Mouse (Mus musculus): ENCODE measurements around the gene Acsm3. TPM values are rescaled to one million over a fixed set of nuclear protein-coding genes. Genes with fewer than 3 reads are reported as not detected.
A peak's percentile ranks its signal among the peaks of the same experiment; 100 is the strongest.
"Not testable (repeated sequence)": the region's sequence is repeated elsewhere in the genome, so short reads cannot be mapped to it uniquely, and the experiment has no call there.

Gene Acsm3
- polyA plus RNA-seq, 1 experiment from 2014 or later: 0.15 TPM

- Histone ChIP-seq H3K4me3 (ENCODE audit: control insufficient read depth in 1 of 2, insufficient read depth in 1 of 2, low read depth in 1 of 2, low read length in 2 of 2) (peak overlapping the region; percentile 34 to 39), H3K4me2 (ENCODE audit: low read length) (peak overlapping the region; percentile 61)
- not testable (repeated sequence) for H3K36me3 ChIP-seq (ENCODE audit: control insufficient read depth, insufficient read depth, low read length); H3K4me1 ChIP-seq (ENCODE audit: control insufficient read depth in 2 of 2, insufficient read depth in 2 of 2, low read length in 2 of 2); H3K27ac ChIP-seq (replicated peaks in 1 of 2; ENCODE audit: control insufficient read depth in 1 of 2, insufficient read depth in 1 of 2, low read depth in 2 of 2, low read length in 2 of 2); H3K27me3 ChIP-seq (ENCODE audit: control insufficient read depth, insufficient read depth, low read length); H3K9ac ChIP-seq (ENCODE audit: low read length); ATAC-seq (ENCODE audit: insufficient number of reproducible peaks, insufficient read depth, low FRiP score, low read depth); H3K9me3 ChIP-seq (ENCODE audit: control insufficient read depth, low read length)
- WGBS: 2% methylated on average over 24 of the region's 44 CpGs
Measured at GRCm38 (mm10) chr7:119739798-119740468, 20.8 kb upstream of the Acsm3 start.

GRCm38 (mm10) chr7:119744321-119744720 is 16.4 kb upstream of the Acsm3 start:
- H3K27me3 ChIP-seq (ENCODE audit: control insufficient read depth, insufficient read depth, low read length): no peaks in the 10 kb centered on the region; the same call in 1 of the 2 replicates
- peak overlapping the region in 1 of 2 experiments; percentile 18; a peak in 1 of 4 replicates for H3K4me3 ChIP-seq (ENCODE audit: control insufficient read depth in 1 of 2, insufficient read depth in 1 of 2, low read depth in 1 of 2, low read length in 2 of 2)
- peak overlapping the region; percentile 49 for H3K4me2 ChIP-seq (ENCODE audit: low read length)
- H3K36me3 ChIP-seq (ENCODE audit: control insufficient read depth, insufficient read depth, low read length): no peaks in the 10 kb centered on the region
- H3K4me1 ChIP-seq (ENCODE audit: control insufficient read depth in 2 of 2, insufficient read depth in 2 of 2, low read length in 2 of 2): no peaks in the 10 kb centered on the region
- H3K9me3 ChIP-seq (ENCODE audit: control insufficient read depth, low read length): no peaks in the 10 kb centered on the region
- ATAC-seq (ENCODE audit: insufficient number of reproducible peaks, insufficient read depth, low FRiP score, low read depth): no peak
- H3K9ac ChIP-seq (ENCODE audit: low read length): peak overlapping the region; percentile 38; the same call in 1 of the 2 replicates
- 10% methylated on average over 34 of the region's 34 CpGs for WGBS
- no peak overlapping the region for H3K27ac ChIP-seq (replicated peaks in 1 of 2; ENCODE audit: control insufficient read depth in 1 of 2, insufficient read depth in 1 of 2, low read depth in 2 of 2, low read length in 2 of 2)

GRCm38 (mm10) chr7:119745869-119746268 is 14.9 kb upstream of the Acsm3 start:
- H3K4me1 ChIP-seq (ENCODE audit: control insufficient read depth in 2 of 2, insufficient read depth in 2 of 2, low read length in 2 of 2): no peaks in the 10 kb centered on the region
- no peak overlapping the region for H3K27ac ChIP-seq (replicated peaks in 1 of 2; ENCODE audit: control insufficient read depth in 1 of 2, insufficient read depth in 1 of 2, low read depth in 2 of 2, low read length in 2 of 2)
- H3K36me3 ChIP-seq (ENCODE audit: control insufficient read depth, insufficient read depth, low read length): no peaks in the 10 kb centered on the region
- 71% methylated on average over 1 of the region's 1 CpGs for WGBS
- ATAC-seq (ENCODE audit: insufficient number of reproducible peaks, insufficient read depth, low FRiP score, low read depth): no peak
- no peak overlapping the region for H3K9ac ChIP-seq (ENCODE audit: low read length)
- no peak overlapping the region for H3K4me3 ChIP-seq (ENCODE audit: control insufficient read depth in 1 of 2, insufficient read depth in 1 of 2, low read depth in 1 of 2, low read length in 2 of 2)
- no peaks in the 10 kb centered on the region; the same call in 1 of the 2 replicates for H3K27me3 ChIP-seq (ENCODE audit: control insufficient read depth, insufficient read depth, low read length)
- H3K9me3 ChIP-seq (ENCODE audit: control insufficient read depth, low read length): no peaks in the 10 kb centered on the region
- no peak overlapping the region for H3K4me2 ChIP-seq (ENCODE audit: low read length)

GRCm38 (mm10) chr7:119748761-119749160 is 12.0 kb upstream of the Acsm3 start:
- no peaks in the 10 kb centered on the region; the same call in 1 of the 2 replicates for H3K27me3 ChIP-seq (ENCODE audit: control insufficient read depth, insufficient read depth, low read length)
- H3K27ac ChIP-seq (replicated peaks in 1 of 2; ENCODE audit: control insufficient read depth in 1 of 2, insufficient read depth in 1 of 2, low read depth in 2 of 2, low read length in 2 of 2): no peak overlapping the region
- H3K4me1 ChIP-seq (ENCODE audit: control insufficient read depth in 2 of 2, insufficient read depth in 2 of 2, low read length in 2 of 2): no peaks in the 10 kb centered on the region
- WGBS: 71% methylated on average over 1 of the region's 2 CpGs
- no peaks in the 10 kb centered on the region for H3K9me3 ChIP-seq (ENCODE audit: control insufficient read depth, low read length)
- no peaks in the 10 kb centered on the region for H3K36me3 ChIP-seq (ENCODE audit: control insufficient read depth, insufficient read depth, low read length)
- H3K4me2 ChIP-seq (ENCODE audit: low read length): no peak overlapping the region
- H3K9ac ChIP-seq (ENCODE audit: low read length): no peak overlapping the region
- no peak for ATAC-seq (ENCODE audit: insufficient number of reproducible peaks, insufficient read depth, low FRiP score, low read depth)
- H3K4me3 ChIP-seq (ENCODE audit: control insufficient read depth in 1 of 2, insufficient read depth in 1 of 2, low read depth in 1 of 2, low read length in 2 of 2): no peak overlapping the region

- 26% methylated on average over 2 of the region's 2 CpGs for WGBS
- ATAC-seq (ENCODE audit: insufficient number of reproducible peaks, insufficient read depth, low FRiP score, low read depth): no peak
- Histone ChIP-seq H3K4me2 (ENCODE audit: low read length) (no peak overlapping the region), H3K4me1 (ENCODE audit: control insufficient read depth in 2 of 2, insufficient read depth in 2 of 2, low read length in 2 of 2) (no peaks in the 10 kb centered on the region), H3K36me3 (ENCODE audit: control insufficient read depth, insufficient read depth, low read length) (no peaks in the 10 kb centered on the region), H3K9me3 (ENCODE audit: control insufficient read depth, low read length) (no peaks in the 10 kb centered on the region), H3K27me3 (ENCODE audit: control insufficient read depth, insufficient read depth, low read length) (no peaks in the 10 kb centered on the region), H3K4me3 (ENCODE audit: control insufficient read depth in 1 of 2, insufficient read depth in 1 of 2, low read depth in 1 of 2, low read length in 2 of 2) (no peak overlapping the region), H3K27ac (replicated peaks in 1 of 2; ENCODE audit: control insufficient read depth in 1 of 2, insufficient read depth in 1 of 2, low read depth in 2 of 2, low read length in 2 of 2) (no peak overlapping the region), H3K9ac (ENCODE audit: low read length) (no peak overlapping the region)
Measured at GRCm38 (mm10) chr7:119749942-119750341, 10.8 kb upstream of the Acsm3 start.

GRCm38 (mm10) chr7:119753696-119754095 is 7.0 kb upstream of the Acsm3 start:
- H3K4me2 ChIP-seq (ENCODE audit: low read length): no peak overlapping the region
- no peaks in the 10 kb centered on the region for H3K4me1 ChIP-seq (ENCODE audit: control insufficient read depth in 2 of 2, insufficient read depth in 2 of 2, low read length in 2 of 2)
- no peak overlapping the region for H3K9ac ChIP-seq (ENCODE audit: low read length)
- ATAC-seq (ENCODE audit: insufficient number of reproducible peaks, insufficient read depth, low FRiP score, low read depth): no peak
- H3K27ac ChIP-seq (replicated peaks in 1 of 2; ENCODE audit: control insufficient read depth in 1 of 2, insufficient read depth in 1 of 2, low read depth in 2 of 2, low read length in 2 of 2): no peak overlapping the region
- H3K4me3 ChIP-seq (ENCODE audit: control insufficient read depth in 1 of 2, insufficient read depth in 1 of 2, low read depth in 1 of 2, low read length in 2 of 2): no peak overlapping the region
- no peaks in the 10 kb centered on the region for H3K9me3 ChIP-seq (ENCODE audit: control insufficient read depth, low read length)
- WGBS: 91% methylated on average over 1 of the region's 1 CpGs
- H3K27me3 ChIP-seq (ENCODE audit: control insufficient read depth, insufficient read depth, low read length): no peaks in the 10 kb centered on the region
- no peaks in the 10 kb centered on the region for H3K36me3 ChIP-seq (ENCODE audit: control insufficient read depth, insufficient read depth, low read length)

- Histone ChIP-seq H3K27ac (replicated peaks in 1 of 2; ENCODE audit: control insufficient read depth in 1 of 2, insufficient read depth in 1 of 2, low read depth in 2 of 2, low read length in 2 of 2) (no peak overlapping the region), H3K4me1 (ENCODE audit: control insufficient read depth in 2 of 2, insufficient read depth in 2 of 2, low read length in 2 of 2) (no peaks in the 10 kb centered on the region), H3K27me3 (ENCODE audit: control insufficient read depth, insufficient read depth, low read length) (no peaks in the 10 kb centered on the region), H3K9me3 (ENCODE audit: control insufficient read depth, low read length) (no peaks in the 10 kb centered on the region), H3K9ac (ENCODE audit: low read length) (no peak overlapping the region), H3K4me3 (ENCODE audit: control insufficient read depth in 1 of 2, insufficient read depth in 1 of 2, low read depth in 1 of 2, low read length in 2 of 2) (no peak overlapping the region), H3K36me3 (ENCODE audit: control insufficient read depth, insufficient read depth, low read length) (no peaks in the 10 kb centered on the region), H3K4me2 (ENCODE audit: low read length) (no peak overlapping the region)
- no peak for ATAC-seq (ENCODE audit: insufficient number of reproducible peaks, insufficient read depth, low FRiP score, low read depth)
- WGBS: 51% methylated on average over 4 of the region's 4 CpGs
Measured at GRCm38 (mm10) chr7:119762166-119762697, 1.5 kb downstream of the Acsm3 start.

- Histone ChIP-seq H3K27ac (replicated peaks in 1 of 2; ENCODE audit: control insufficient read depth in 1 of 2, insufficient read depth in 1 of 2, low read depth in 2 of 2, low read length in 2 of 2) (no peak overlapping the region), H3K9ac (ENCODE audit: low read length) (no peak overlapping the region), H3K4me1 (ENCODE audit: control insufficient read depth in 2 of 2, insufficient read depth in 2 of 2, low read length in 2 of 2) (no peaks in the 10 kb centered on the region), H3K36me3 (ENCODE audit: control insufficient read depth, insufficient read depth, low read length) (no peaks in the 10 kb centered on the region), H3K9me3 (ENCODE audit: control insufficient read depth, low read length) (no peaks in the 10 kb centered on the region), H3K27me3 (ENCODE audit: control insufficient read depth, insufficient read depth, low read length) (no peaks in the 10 kb centered on the region), H3K4me3 (ENCODE audit: control insufficient read depth in 1 of 2, insufficient read depth in 1 of 2, low read depth in 1 of 2, low read length in 2 of 2) (no peak overlapping the region), H3K4me2 (ENCODE audit: low read length) (no peak overlapping the region)
- 88% methylated on average over 3 of the region's 3 CpGs for WGBS
- ATAC-seq (ENCODE audit: insufficient number of reproducible peaks, insufficient read depth, low FRiP score, low read depth): no peak
Measured at GRCm38 (mm10) chr7:119764377-119764776, 3.7 kb downstream of the Acsm3 start.

Measured in heart, embryonic 14.5 days (tissue).